Mouse (Mus musculus) right cerebral cortex, postnatal 25 days (tissue): ENCODE results near the gene Neurl1a.

Experiments used
- DNase-seq: peaks from one replicate; pipeline ENCODE4 v3.0.0; 2022

Neurl1a gene

DNA sequence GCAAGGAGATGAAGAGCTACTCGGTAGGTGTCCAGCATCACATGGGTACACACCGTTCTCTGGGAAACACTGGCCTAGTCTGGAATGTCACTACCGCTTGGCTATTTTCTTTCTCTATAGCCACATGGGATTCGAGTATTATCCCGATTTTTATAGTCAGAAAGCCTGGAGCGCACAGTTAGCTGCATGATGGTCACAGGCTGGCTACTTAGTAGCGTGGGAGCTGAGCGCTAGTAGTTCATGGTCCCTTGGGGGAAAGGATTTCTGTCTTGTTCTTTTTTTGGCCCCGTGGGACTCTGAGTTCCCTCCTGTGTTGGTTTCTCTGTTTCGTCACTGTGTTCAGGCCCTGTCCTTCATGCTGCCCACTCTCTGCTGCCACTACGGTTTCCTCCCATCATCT lies 119.5 kb downstream of the Neurl1a start:
- no peak for DNase-seq

- no peak for DNase-seq
Measured at GRCm38 (mm10) chr19:47301303-47302190, 122.9 kb downstream of the Neurl1a start.

- DNase-seq = no peak
Measured at GRCm38 (mm10) chr19:47302191-47302852, 123.7 kb downstream of the Neurl1a start.

DNA sequence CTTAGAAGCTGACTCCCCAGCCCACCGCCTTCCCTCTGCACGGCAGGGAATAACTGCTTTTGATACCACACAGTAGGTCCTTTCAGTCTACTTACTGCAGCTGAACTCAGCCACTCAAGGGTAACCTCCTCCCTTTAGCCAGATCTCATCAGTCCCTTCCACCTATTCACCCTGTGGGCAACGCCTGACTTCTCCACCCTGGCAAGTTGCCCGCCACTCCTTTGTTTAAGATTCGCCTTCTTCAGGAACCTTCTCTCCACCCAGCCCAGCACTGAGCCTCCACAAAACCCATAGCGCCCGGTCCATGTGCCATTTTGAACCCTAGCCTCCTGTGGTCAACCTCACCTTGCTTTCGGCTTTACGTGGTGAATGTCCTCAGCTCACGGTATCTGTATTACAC lies 124.5 kb downstream of the Neurl1a start:
- no peak for DNase-seq

- DNase-seq = no peak
Measured at GRCm38 (mm10) chr19:47304170-47304745, 125.6 kb downstream of the Neurl1a start.

DNA sequence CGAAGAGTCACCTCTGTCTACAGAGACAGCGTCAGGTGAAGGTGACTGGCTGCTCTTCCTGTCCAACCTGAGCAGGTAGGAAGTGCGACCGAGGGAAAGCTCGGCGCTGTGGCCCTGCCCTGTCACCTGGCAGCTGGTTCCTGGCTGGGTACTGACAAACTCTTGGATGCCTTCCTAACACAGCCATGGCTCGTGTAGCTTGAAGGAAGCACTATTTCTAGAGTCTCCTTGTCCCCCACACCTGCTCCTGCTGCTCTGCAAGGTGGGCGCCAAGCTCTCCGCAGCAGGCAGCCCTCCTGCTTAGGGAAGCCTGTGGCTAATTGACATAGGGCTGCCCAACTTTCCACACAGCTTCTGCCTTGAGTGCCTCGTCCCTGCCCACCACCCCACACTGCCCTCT lies 126.8 kb downstream of the Neurl1a start:
- no peak for DNase-seq

GRCm38 (mm10) chr19:47306128-47306916 lies 127.7 kb downstream of the Neurl1a start:
- DNase-seq = no peak

GRCm38 (mm10) chr19:47306917-47307315 lies 128.3 kb downstream of the Neurl1a start:
- no peak for DNase-seq
